Mouse (Mus musculus) neural tube, embryonic 14.5 days (tissue): ENCODE results near the gene Syngr2. TPM values are rescaled to one million over a fixed set of nuclear protein-coding genes. Genes with fewer than 3 reads are reported as not detected.

Source experiments
- ATAC-seq: fragments of 200-750 bp; cut with Nextera tagmentation; 2 replicates; pipeline ENCODE4 v1.8.0; 2017; ENCODE audit warnings: low read depth, mild to moderate bottlenecking, moderate TSS enrichment, moderate library complexity
- H3K27ac ChIP-seq: fragments of 300-500 bp; sonication (generic); 2 replicates; pipeline ENCODE4 v1.5.1; 2014; ENCODE audit warnings: low read depth, mild to moderate bottlenecking, control low read depth, low read length, moderate library complexity, mixed read lengths
- H3K27me3 ChIP-seq: fragments of 300-500 bp; sonication (generic); 2 replicates; pipeline ENCODE4 v1.6.1; 2014; ENCODE audit warnings: low read length; ENCODE audit not compliant: control insufficient read depth, insufficient read depth
- H3K36me3 ChIP-seq: fragments of 300-500 bp; sonication (generic); 2 replicates; pipeline ENCODE4 v1.6.1; 2014; ENCODE audit warnings: low read length, mixed read lengths; ENCODE audit not compliant: control insufficient read depth, insufficient read depth
- H3K4me1 ChIP-seq: fragments of 300-500 bp; sonication (generic); 2 replicates; pipeline ENCODE4 v1.6.1; 2014; ENCODE audit warnings: low read length; ENCODE audit not compliant: control insufficient read depth, insufficient read depth
- H3K4me2 ChIP-seq: fragments of 300-500 bp; sonication (generic); 2 replicates; pipeline ENCODE4 v1.6.1; 2014; ENCODE audit warnings: mild to moderate bottlenecking, low read depth, low read length, control low read depth
- H3K4me3 ChIP-seq: fragments of 300-500 bp; sonication (generic); 2 replicates; pipeline ENCODE4 v1.5.1; 2014; ENCODE audit warnings: low read depth, low read length, control low read depth, mixed read lengths
- H3K9ac ChIP-seq: fragments of 300-500 bp; sonication (generic); replicated peaks from 2 replicates; pipeline ENCODE4 v1.6.1; 2014; ENCODE audit warnings: low read depth, mild to moderate bottlenecking, control low read depth, low read length, mixed read lengths
- H3K9me3 ChIP-seq: fragments of 300-500 bp; sonication (generic); 2 replicates; pipeline ENCODE4 v1.6.1; 2016; ENCODE audit warnings: low read length; ENCODE audit not compliant: control insufficient read depth
- whole genome bisulfite sequencing: fragments of 180-500 bp; shearing (Covaris S2); extraction: QIAGEN DNeasy Blood & Tissue Kit; methylation state at CpG from one replicate; pipeline ENCODE4 v1.1.7; 2014; 5-methylcytosine and 5-hydroxymethylcytosine counted together
- polyA plus RNA-seq: library from polyadenylated mRNA; unstranded; fragments of >200 nt; fragmentation: Nextera tagmentation; extraction: Ambion mirVana; gene quantifications from 2 replicates; pipeline ENCODE4 v1.2.1, GENCODE M21; 2014

Gene Syngr2
- polyA plus RNA-seq, 1 experiment from 2014 or later, result 9.7 TPM

DNA sequence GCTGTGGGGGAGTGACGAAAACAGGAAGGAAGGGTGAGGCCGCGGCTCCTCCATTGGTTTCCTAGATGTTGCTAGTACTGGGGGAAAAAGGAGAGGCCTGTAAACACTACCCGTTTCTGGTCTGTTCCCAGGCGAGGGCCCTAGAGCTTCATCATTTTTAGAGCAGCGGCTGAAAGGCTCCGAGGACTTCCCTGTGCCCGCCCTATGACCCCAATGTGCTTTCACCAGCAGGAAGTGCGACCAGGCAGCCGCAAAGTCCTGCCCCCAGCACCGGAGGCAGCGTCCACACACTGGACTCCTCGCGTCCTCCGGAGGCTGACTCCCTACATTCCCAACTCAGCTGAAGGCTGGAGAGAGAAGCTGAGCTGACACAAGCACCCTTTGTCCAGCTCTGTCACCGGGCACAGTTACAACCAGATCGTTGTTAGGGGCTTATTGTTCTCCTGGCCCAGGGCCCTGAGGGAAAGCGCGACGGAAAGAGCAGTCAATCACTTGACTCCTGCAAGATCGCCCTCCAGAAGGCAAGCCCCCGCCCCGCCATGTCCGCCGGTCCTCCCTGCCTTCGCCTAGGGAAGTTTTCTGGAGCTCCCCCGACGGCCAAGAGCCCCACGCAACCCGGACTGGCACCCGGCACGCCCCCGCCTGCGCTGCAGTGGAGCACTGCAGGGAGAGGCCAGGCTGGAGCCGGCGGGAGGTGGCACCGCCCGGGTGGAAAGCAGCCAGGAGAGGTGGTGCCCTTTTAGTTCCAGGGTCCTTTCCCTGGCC, 29.9 kb upstream of the Syngr2 start:
- WGBS, result 3% methylated on average over 34 of the region's 38 CpGs
- H3K9ac ChIP-seq, result peak overlapping the region; percentile 2; the same call in 1 of the 2 replicates
- H3K4me1 ChIP-seq, result peaks cover 27% of the 10 kb centered on the region
- peak overlapping the region; percentile 24 for H3K4me3 ChIP-seq
- peak overlapping the region; percentile 61 for H3K27ac ChIP-seq
- H3K9me3 ChIP-seq, result no peaks in the 10 kb centered on the region
- peak overlapping the region; percentile 41 for H3K4me2 ChIP-seq
- peak; percentile 33; the same call in 1 of the 2 replicates for ATAC-seq
- H3K36me3 ChIP-seq, result no peaks in the 10 kb centered on the region
- H3K27me3 ChIP-seq, result no peaks in the 10 kb centered on the region; the same call in 1 of the 2 replicates

DNA sequence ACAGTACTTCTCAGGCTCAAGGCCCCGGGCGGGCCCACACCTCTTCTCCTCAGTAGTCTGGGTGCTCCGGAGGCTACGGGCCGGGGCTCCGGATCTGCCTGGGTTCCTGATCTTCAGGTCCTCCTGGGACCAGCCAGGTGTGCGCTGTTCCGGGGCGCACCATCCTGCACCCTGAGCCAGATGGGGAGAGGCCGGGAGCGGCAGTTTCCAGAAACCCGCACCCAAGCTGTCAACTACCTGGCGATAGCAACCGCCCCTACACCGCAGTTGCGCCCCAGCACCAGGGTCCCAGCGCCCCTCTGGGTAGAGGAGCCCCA, 29.3 kb upstream of the Syngr2 start:
- ATAC-seq, result no peak
- Histone ChIP-seq H3K9me3 (no peaks in the 10 kb centered on the region), H3K4me1 (peaks cover 27% of the 10 kb centered on the region), H3K36me3 (no peaks in the 10 kb centered on the region), H3K9ac (0 out of 2 replicates have a peak overlapping the region, but pooled peaks have one; percentile 2), H3K27me3 (no peaks in the 10 kb centered on the region; the same call in 1 of the 2 replicates), H3K4me3 (peak overlapping the region; percentile 24), H3K27ac (peak overlapping the region; percentile 61), H3K4me2 (peak overlapping the region; percentile 41)
- 2% methylated on average over 16 of the region's 17 CpGs for WGBS

DNA sequence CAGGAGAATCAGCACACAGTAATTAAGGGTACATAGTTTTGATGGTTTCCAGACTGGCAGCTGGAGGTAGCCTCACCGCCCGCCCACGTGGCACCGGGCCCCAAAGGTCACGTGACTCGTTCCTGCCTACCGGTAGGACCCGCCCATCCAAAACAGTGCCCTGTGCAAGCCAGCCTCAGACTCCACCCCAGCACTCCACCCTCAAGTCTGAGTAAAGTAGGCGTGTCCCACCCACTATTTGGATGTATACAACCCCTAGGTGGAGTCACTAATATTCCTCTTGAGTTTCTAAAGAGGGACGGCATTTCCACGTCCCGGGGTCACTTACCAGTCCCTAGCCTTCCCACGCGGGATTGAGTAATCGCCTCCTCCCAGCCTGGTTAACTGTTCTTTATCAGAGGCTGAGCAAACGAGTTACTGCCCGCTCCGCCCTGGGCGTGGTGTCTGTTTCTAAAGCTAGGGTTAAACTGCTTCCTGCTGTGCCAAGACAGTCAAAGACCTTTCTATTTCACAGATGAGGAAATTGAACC, 28.8 kb upstream of the Syngr2 start:
- no peaks in the 10 kb centered on the region for H3K9me3 ChIP-seq
- ATAC-seq, result no peak
- H3K4me1 ChIP-seq, result peaks cover 27% of the 10 kb centered on the region
- no peak overlapping the region for H3K27ac ChIP-seq
- H3K4me3 ChIP-seq, result peak overlapping the region; percentile 24
- H3K9ac ChIP-seq, result 0 out of 2 replicates have a peak overlapping the region, but pooled peaks have one; percentile 2
- H3K27me3 ChIP-seq, result no peaks in the 10 kb centered on the region; the same call in 1 of the 2 replicates
- WGBS, result 3% methylated on average over 19 of the region's 19 CpGs
- no peaks in the 10 kb centered on the region for H3K36me3 ChIP-seq
- peak overlapping the region; percentile 41 for H3K4me2 ChIP-seq

DNA sequence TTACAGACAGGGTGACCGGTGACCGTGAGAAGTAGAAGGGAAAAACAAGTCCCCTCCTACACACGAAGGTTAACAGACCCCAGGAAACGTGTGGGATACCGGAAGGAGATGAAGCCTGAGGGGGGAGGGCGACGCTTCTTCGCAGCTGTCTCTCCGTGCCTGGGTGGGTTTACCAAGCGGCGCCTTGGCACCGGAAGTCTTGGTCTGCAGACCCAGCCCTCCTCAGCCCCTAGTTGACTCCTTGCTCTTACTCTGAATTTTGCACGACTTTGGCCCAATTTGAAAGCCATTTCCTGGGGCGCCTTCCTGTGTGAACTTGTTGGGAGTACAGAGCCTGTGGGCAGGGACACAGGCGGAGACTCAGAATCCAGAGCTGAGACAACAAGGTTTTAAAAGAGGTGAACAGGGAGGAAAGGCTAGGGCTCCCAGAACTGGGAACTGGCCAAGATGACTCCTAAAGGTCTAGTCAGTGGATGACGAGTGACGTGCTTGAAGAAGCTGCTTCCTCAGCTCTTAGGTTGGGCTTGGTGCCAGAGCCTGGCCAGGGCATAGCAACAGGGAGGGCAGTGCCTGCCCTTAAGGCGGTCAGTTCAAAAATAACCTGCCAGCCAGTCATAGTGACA, 28.2 kb upstream of the Syngr2 start:
- H3K27me3 ChIP-seq, result no peaks in the 10 kb centered on the region; the same call in 1 of the 2 replicates
- H3K36me3 ChIP-seq, result no peaks in the 10 kb centered on the region
- H3K27ac ChIP-seq, result no peak overlapping the region; the same call in 1 of the 2 replicates
- no peaks in the 10 kb centered on the region for H3K9me3 ChIP-seq
- H3K4me3 ChIP-seq, result no peak overlapping the region
- peak overlapping the region; percentile 41 for H3K4me2 ChIP-seq
- H3K9ac ChIP-seq, result no peak overlapping the region
- peaks cover 27% of the 10 kb centered on the region for H3K4me1 ChIP-seq
- ATAC-seq, result no peak
- WGBS, result 21% methylated on average over 18 of the region's 18 CpGs

DNA sequence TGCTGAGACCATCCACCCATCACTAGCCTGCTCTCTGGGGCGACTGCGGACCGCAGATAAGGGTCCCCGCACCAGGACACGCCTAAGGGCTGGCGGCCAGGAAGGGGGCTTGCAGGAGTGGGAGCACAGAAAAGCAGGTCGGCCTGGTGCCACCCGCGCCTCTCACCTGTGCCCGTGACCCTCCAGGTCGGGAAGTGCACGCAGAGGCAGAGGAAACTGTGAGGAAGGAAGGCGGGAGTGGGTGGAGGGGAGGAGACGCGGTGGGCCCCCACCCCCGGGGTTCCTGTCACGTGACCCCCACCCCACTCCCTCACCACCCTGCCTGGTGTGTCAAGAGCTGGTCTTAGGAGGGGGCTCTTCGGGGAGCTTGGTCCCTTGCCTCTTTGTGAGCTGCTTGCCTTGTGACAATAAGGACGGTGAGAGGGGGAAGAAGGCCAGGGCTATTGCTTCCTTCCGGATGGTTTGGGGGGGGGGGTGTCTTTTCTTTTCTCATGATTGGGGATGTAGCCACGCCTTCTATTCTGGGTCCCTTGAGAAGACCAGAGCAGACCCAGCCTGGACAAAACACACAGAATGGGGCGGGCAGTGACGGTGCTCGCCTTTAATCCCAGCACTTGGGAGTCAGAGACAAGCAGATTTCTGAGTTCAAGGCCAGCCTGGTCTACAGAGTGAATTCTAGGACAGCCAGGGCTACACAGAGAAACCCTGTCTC, 27.3 kb upstream of the Syngr2 start, which contains the start of the genes Tmc8 and Tmc6:
Gene Tmc8 (plus strand): TSS at position 84 of the 712 bp plus-strand sequence.
Gene Tmc6 (minus strand): TSS at position 206 of the 712 bp plus-strand sequence.
- H3K4me3 ChIP-seq, result peak within 1 kb of the TSS; percentile 13
- H3K9ac ChIP-seq, result peak within 1 kb of the TSS; percentile 28; the same call in 1 of the 2 replicates
- peak within 1 kb of the TSS; percentile 48 for H3K4me2 ChIP-seq
- no peaks in the 10 kb centered on the region for H3K9me3 ChIP-seq
- peaks cover 27% of the 10 kb centered on the region for H3K4me1 ChIP-seq
- H3K36me3 ChIP-seq, result no peaks in the 10 kb centered on the region
- 42% methylated on average over 24 of the region's 24 CpGs for WGBS
- ATAC-seq, result no peak
- H3K27ac ChIP-seq, result no peak within 1 kb of the TSS; the same call in 1 of the 2 replicates
- H3K27me3 ChIP-seq, result no peaks in the 10 kb centered on the region; the same call in 1 of the 2 replicates

DNA sequence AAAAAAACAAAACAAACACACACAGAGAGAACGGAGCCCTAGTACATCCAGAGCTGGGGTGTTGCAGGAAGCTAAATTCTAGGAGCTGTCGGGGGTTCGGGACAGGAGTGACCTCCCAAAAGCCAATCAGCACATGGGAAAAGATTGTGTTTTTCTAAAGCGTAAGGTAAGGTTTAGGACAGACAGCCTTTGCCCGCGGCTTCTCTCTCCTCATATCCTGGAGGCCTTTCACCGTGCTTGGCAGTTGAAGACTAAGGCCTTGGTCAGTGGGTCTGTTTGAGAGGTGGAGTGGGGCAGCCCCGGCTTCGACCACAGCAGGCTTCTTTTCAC, 26.8 kb upstream of the Syngr2 start:
- Histone ChIP-seq H3K4me1 (peaks cover 27% of the 10 kb centered on the region), H3K27me3 (no peaks in the 10 kb centered on the region; the same call in 1 of the 2 replicates), H3K9ac (peak overlapping the region; percentile 28; the same call in 1 of the 2 replicates), H3K36me3 (no peaks in the 10 kb centered on the region), H3K27ac (no peak overlapping the region), H3K4me2 (peak overlapping the region; percentile 48), H3K4me3 (peak overlapping the region; percentile 13), H3K9me3 (no peaks in the 10 kb centered on the region)
- 53% methylated on average over 9 of the region's 9 CpGs for WGBS
- no peak for ATAC-seq

DNA sequence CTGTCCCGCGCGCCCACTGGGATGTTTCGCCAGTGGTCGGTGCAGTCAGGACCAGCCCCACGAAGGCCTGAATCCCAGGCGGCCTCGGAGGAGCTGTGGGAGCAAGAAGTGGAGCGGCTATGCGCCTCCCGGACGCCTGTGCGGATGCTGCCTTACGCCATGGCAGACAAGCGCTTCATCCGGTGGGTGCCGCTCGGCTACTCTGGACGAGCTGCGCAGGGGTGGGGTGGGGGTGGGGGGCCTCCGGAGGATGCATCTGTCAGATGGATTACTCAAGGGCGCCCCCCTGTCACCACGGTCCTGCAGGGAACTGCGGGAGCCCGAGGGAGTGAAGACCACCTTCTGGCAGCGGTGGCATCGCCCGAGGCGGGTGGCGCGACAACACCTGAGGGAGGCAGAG, 26.4 kb upstream of the Syngr2 start:
- ATAC-seq, result 0 out of 2 replicates have a peak, but pooled peaks have one; percentile 12
- H3K27me3 ChIP-seq, result no peaks in the 10 kb centered on the region; the same call in 1 of the 2 replicates
- H3K27ac ChIP-seq, result no peak overlapping the region
- H3K4me2 ChIP-seq, result peak overlapping the region; percentile 48
- WGBS, result 4% methylated on average over 27 of the region's 31 CpGs
- H3K9ac ChIP-seq, result peak overlapping the region; percentile 28; the same call in 1 of the 2 replicates
- peaks cover 27% of the 10 kb centered on the region for H3K4me1 ChIP-seq
- H3K9me3 ChIP-seq, result no peaks in the 10 kb centered on the region
- no peaks in the 10 kb centered on the region for H3K36me3 ChIP-seq
- H3K4me3 ChIP-seq, result peak overlapping the region; percentile 13

DNA sequence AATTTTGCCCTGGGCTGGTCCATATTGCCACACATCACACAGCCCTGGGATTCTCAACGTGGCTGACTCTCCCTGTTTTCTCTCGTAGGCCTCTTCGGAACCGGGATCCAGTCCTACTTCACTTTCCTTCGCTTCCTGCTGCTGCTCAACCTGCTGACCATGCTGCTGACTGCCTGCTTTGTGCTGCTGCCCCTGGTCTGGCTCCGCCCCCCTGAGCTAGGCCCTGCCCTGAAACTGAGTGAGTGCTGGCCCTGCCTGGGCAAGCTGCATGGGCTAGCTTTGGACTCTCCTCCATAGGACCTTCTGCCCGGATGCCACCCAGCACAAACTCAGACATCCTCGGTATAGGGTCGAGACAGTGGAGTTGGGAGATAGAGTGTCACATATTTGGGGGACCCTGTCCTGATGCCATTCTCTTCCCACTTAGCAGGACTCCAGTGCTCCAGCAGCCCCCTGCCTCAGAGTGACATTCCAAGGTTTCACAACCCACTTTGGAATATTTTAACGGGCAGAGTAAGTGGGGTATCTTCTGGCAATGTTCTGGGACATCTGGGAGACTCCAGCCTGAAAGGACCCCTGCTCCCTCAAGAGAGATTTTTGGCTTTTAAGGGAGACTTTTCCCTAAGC, 25.7 kb upstream of the Syngr2 start:
- Histone ChIP-seq H3K27me3 (no peaks in the 10 kb centered on the region; the same call in 1 of the 2 replicates), H3K9me3 (no peaks in the 10 kb centered on the region), H3K4me2 (peak overlapping the region; percentile 48), H3K27ac (no peak overlapping the region), H3K4me3 (peak overlapping the region; percentile 13; the same call in 1 of the 2 replicates), H3K9ac (no peak overlapping the region), H3K4me1 (peaks cover 25% of the 10 kb centered on the region), H3K36me3 (no peaks in the 10 kb centered on the region)
- WGBS, result 34% methylated on average over 10 of the region's 10 CpGs
- ATAC-seq, result no peak
